Mouse (Mus musculus) liver, embryonic 14.5 days (tissue): ENCODE data around the gene Gm32717.
"Not testable (repeated sequence)": the region's sequence is repeated elsewhere in the genome, so short reads cannot be mapped to it uniquely, and the experiment has no call there.

ENCODE experiments used
- CTCF ChIP-seq: IDR thresholded peaks from 2 replicates; pipeline ENCODE4 v1.5.1; 2016; ENCODE audit warnings: antibody characterized with exemption, low read depth, control low read depth
- EP300 ChIP-seq: IDR thresholded peaks from 2 replicates; pipeline ENCODE4 v1.6.1; 2016; ENCODE audit warnings: antibody characterized with exemption, low read depth

DNA sequence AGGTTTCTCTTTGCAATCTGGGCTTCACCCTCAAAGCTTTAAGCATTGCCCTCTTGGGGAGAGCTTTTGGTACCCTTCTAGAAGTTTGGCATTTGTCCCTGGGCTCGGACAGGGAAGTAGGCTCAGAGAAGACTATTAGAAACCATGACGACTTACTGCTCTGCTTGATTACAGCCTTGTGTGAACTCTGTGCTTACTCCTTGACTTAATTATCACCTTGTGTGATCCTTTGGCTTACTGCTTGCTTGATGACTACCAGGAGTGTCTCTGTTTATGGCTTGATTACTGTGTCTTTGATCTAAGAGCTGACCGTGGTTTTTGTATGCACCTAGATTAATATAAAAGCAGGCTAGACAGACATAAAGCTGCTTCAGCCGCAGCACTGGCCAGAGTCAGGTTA lies 37.5 kb upstream of the Gm32717 start:
- TF ChIP-seq CTCF, EP300: not testable (repeated sequence)
